Mouse (Mus musculus) midbrain, embryonic 14.5 days (tissue): ENCODE results near the gene Rpl38. TPM values are rescaled to one million over a fixed set of nuclear protein-coding genes. Genes with fewer than 3 reads are reported as not detected.
"Not testable (repeated sequence)": the region's sequence is repeated elsewhere in the genome, so short reads cannot be mapped to it uniquely, and the experiment has no call there.

ENCODE experiments used
- ATAC-seq: fragments of 200-750 bp; cut with Nextera tagmentation; 2 replicates; pipeline ENCODE4 v1.8.0; 2017; ENCODE audit warnings: moderate number of reproducible peaks, moderate library complexity; ENCODE audit not compliant: low FRiP score, low TSS enrichment
- DNase-seq: peaks from one replicate; pipeline ENCODE4 v3.0.0-alpha.2; 2015
- H3K27ac ChIP-seq: fragments of 300-500 bp; sonication (generic); replicated peaks from 2 replicates; pipeline ENCODE4 v1.5.1; 2014; ENCODE audit warnings: mild to moderate bottlenecking, low read depth, low read length, moderate library complexity
- H3K27me3 ChIP-seq: fragments of 300-500 bp; sonication (generic); 2 replicates; pipeline ENCODE4 v1.6.1; 2014; ENCODE audit warnings: low read length, control low read depth, mixed read lengths; ENCODE audit not compliant: control insufficient read depth, insufficient read depth
- H3K36me3 ChIP-seq: fragments of 300-500 bp; sonication (generic); 2 replicates; pipeline ENCODE4 v1.6.1; 2014; ENCODE audit warnings: low read length, control low read depth; ENCODE audit not compliant: control insufficient read depth, insufficient read depth
- H3K4me1 ChIP-seq: fragments of 300-500 bp; sonication (generic); 2 replicates; pipeline ENCODE4 v1.6.1; 2014; ENCODE audit warnings: mild to moderate bottlenecking, antibody characterized with exemption, low read length, control low read depth; ENCODE audit not compliant: control insufficient read depth, insufficient read depth
- H3K4me2 ChIP-seq: fragments of 300-500 bp; sonication (generic); 2 replicates; pipeline ENCODE4 v1.6.1; 2014; ENCODE audit warnings: mild to moderate bottlenecking, low read length, moderate library complexity
- H3K4me3 ChIP-seq: fragments of 300-500 bp; sonication (generic); replicated peaks from 2 replicates; pipeline ENCODE4 v1.5.1; 2014; ENCODE audit warnings: low read depth, low read length
- H3K9ac ChIP-seq: fragments of 300-500 bp; sonication (generic); replicated peaks from 2 replicates; pipeline ENCODE4 v1.6.1; 2014; ENCODE audit warnings: mild to moderate bottlenecking, low read length, moderate library complexity
- H3K9me3 ChIP-seq: fragments of 300-500 bp; sonication (generic); 2 replicates; pipeline ENCODE4 v1.6.1; 2016; ENCODE audit warnings: low read length, control low read depth, mixed read lengths; ENCODE audit not compliant: control insufficient read depth
- WGBS: fragments of 180-500 bp; shearing (Covaris S2); extraction: QIAGEN DNeasy Blood & Tissue Kit; methylation state at CpG from one replicate; pipeline ENCODE4 v1.1.7; 2014; 5-methylcytosine and 5-hydroxymethylcytosine counted together
- polyA plus RNA-seq: library from polyadenylated mRNA; unstranded; fragments of >200 nt; fragmentation: Nextera tagmentation; extraction: Ambion mirVana; gene quantifications from 2 replicates; pipeline ENCODE4 v1.2.1, GENCODE M21; 2014

The Rpl38 gene
- polyA plus RNA-seq, 1 experiment from 2014 or later, result 707 TPM

DNA sequence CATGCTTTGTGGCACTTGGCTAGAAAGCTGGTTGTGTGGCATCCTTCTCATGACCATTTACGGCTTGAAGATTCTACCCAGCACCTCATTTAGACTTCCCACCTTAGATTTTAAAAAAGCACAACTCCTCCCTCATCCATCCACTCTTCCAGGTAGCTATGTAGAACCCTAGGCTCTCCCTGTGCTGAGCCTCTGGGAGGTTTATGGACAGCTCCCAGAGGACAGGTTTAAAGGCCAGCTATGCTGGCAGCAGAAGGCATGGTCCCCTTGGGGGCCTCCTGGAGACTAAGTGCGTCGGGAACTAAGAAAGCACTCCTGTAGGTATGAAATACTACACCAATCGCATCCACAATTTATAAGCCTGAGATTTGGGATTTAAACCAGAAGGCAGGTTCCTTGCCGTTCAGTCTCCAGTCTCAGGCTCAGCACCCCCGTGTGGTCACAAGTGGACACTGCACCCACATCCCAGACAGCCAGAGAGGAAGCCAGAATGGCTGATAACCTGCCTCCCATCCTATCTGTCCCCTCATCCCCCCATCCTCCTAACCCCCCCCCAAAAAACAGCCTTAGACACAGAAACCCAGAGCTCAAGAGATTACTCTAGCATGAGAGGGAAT lies 5.5 kb upstream of the Rpl38 start:
- no peak overlapping the region for H3K4me3 ChIP-seq
- no peaks in the 10 kb centered on the region for H3K36me3 ChIP-seq
- no peak overlapping the region for H3K9ac ChIP-seq
- H3K27ac ChIP-seq, result no peak overlapping the region
- H3K9me3 ChIP-seq, result no peaks in the 10 kb centered on the region
- 37% methylated on average over 6 of the region's 6 CpGs for WGBS
- peak; percentile 82 for DNase-seq
- H3K27me3 ChIP-seq, result no peaks in the 10 kb centered on the region
- no peak for ATAC-seq
- no peak overlapping the region for H3K4me2 ChIP-seq
- no peaks in the 10 kb centered on the region for H3K4me1 ChIP-seq

GRCm38 (mm10) chr11:114664164-114664563 lies 4.2 kb upstream of the Rpl38 start:
- no peak overlapping the region for H3K9ac ChIP-seq
- no peak overlapping the region for H3K4me2 ChIP-seq
- no peaks in the 10 kb centered on the region for H3K4me1 ChIP-seq
- no peak for DNase-seq
- H3K9me3 ChIP-seq, result no peaks in the 10 kb centered on the region
- no peaks in the 10 kb centered on the region for H3K27me3 ChIP-seq
- ATAC-seq, result no peak
- no peak overlapping the region for H3K27ac ChIP-seq
- no peak overlapping the region for H3K4me3 ChIP-seq
- H3K36me3 ChIP-seq, result no peaks in the 10 kb centered on the region
- WGBS, result 87% methylated on average over 7 of the region's 7 CpGs

- ATAC-seq (no peak), DNase-seq (no peak)
- Histone ChIP-seq H3K4me2 (no peak overlapping the region), H3K27ac (no peak overlapping the region), H3K9me3 (no peaks in the 10 kb centered on the region), H3K9ac (no peak overlapping the region), H3K4me3 (no peak overlapping the region), H3K36me3 (peaks cover 4% of the 10 kb centered on the region), H3K27me3 (no peaks in the 10 kb centered on the region), H3K4me1 (peaks cover 10% of the 10 kb centered on the region)
- 78% methylated on average over 2 of the region's 2 CpGs for WGBS
Observed at GRCm38 (mm10) chr11:114665463-114665862, 2.9 kb upstream of the Rpl38 start.

DNA sequence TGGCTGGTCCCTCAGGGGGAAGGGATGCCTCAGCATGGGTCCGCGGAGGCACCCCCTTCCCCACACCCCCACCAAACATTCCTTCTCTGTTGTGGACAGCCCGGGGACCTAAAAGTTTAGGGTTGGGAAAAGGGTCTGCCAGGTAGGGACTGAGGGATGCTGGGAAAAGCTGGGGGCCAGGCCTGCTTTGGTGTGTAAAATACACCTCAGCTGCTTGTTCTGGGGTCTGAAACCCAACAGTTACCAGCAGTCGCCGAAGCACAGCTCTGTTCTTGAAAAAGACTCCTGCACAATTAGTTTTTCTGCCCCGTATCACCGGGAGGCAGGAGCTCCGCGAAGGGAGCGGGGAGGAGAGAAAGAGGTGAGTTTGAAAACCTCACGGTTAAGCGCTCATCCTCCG lies 1.5 kb upstream of the Rpl38 start:
- peaks cover 10% of the 10 kb centered on the region for H3K4me1 ChIP-seq
- no peak overlapping the region for H3K4me3 ChIP-seq
- H3K36me3 ChIP-seq, result peaks cover 17% of the 10 kb centered on the region
- H3K9ac ChIP-seq, result no peak overlapping the region
- H3K27ac ChIP-seq, result no peak overlapping the region
- no peak for ATAC-seq
- H3K27me3 ChIP-seq, result no peaks in the 10 kb centered on the region
- H3K4me2 ChIP-seq, result no peak overlapping the region
- no peaks in the 10 kb centered on the region for H3K9me3 ChIP-seq
- no peak for DNase-seq
- WGBS, result 18% methylated on average over 13 of the region's 13 CpGs

DNA sequence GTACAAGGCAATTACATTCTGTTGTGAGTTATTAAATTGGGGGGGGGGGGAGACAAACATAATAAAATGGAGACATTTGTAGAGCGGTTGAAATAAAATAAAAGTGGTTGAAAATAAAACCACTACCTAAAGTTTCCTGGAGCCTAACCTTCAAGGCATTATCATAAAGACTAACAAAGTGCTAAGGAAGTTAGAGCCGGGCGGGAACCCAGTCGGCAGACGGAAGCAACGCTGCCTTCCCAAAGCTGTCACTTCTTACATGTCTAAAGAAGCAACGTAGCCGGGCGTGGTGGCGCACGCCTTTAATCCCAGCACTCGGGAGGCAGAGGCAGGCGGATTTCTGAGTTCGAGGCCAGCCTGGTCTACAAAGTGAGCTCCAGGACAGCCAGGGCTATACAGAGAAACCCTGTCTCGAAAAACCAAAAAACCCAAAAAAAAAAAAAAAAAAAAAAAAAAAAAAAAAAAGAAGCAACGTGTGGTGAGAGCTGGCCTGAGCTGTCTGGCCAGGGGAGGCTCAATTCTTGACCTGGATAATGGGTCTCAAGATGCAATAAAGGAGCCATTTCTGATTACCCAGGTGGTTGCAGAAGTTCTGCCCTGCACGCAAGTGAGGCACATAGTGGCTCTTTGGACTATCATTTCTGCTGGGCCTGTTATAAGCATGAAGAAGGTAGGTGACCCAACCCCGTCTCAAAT lies 940 bp upstream of the Rpl38 start:
- peaks cover 23% of the 10 kb centered on the region for H3K36me3 ChIP-seq
- no peak overlapping the region for H3K27ac ChIP-seq
- no peak overlapping the region for H3K4me3 ChIP-seq
- ATAC-seq (no peak), DNase-seq (no peak)
- H3K4me2 ChIP-seq, result no peak overlapping the region
- H3K27me3 ChIP-seq, result no peaks in the 10 kb centered on the region
- H3K4me1 ChIP-seq, result peaks cover 10% of the 10 kb centered on the region
- no peak overlapping the region for H3K9ac ChIP-seq
- 55% methylated on average over 16 of the region's 18 CpGs for WGBS
- H3K9me3 ChIP-seq, result no peaks in the 10 kb centered on the region

GRCm38 (mm10) chr11:114667932-114668285 lies 415 bp upstream of the Rpl38 start:
- Histone ChIP-seq H3K36me3 (peaks cover 29% of the 10 kb centered on the region), H3K4me1 (peaks cover 10% of the 10 kb centered on the region)
- H3K4me2 ChIP-seq, H3K9me3 ChIP-seq, H3K9ac ChIP-seq, H3K4me3 ChIP-seq, ATAC-seq, H3K27ac ChIP-seq, H3K27me3 ChIP-seq: not testable (repeated sequence)
- DNase-seq, result peak; percentile 57
- 27% methylated on average over 11 of the region's 11 CpGs for WGBS

DNA sequence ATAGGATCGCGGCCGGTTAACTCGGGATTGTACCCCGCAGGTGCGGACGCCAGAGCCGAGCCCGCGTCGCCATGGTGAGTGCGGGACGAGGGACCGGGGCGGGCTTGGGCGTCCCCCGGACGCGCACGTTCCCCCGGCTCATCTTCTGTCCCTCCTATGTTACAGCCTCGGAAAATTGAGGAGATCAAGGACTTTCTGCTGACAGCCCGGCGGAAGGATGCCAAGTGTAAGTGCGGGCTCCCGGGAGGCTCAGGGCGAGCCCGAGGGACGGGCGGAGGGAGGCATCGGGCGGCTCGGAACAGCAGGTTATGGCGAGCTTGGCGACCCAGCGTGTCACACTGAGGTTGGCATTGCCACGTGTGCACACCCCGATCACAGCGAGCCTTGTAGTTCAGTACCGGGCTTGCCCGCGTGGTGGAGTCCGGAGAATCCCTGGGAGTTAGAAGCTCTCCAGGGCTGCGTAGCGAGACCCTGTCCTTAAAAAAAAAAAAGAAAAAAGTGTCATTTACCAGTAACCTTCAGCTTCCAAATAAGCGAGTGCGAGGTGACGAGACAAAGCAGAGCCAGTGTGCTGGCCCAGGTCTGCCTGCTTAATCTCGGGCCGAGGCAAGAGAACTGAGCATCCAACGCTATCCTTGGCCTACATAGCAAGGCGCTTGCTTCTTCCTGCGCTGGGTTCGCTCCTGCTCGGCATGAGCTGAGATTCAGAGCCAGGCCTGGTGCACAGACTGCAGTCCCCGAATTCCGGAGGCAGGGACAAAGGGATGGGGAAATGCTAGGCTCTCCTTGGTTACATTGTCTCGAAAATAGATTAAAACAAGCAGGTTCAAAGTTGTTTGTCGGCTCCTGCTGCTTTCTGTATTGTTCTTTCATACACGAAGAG lies 658 bp downstream of the Rpl38 start:
- Histone ChIP-seq H3K4me2 (peak overlapping the region; percentile 90), H3K36me3 (peaks cover 39% of the 10 kb centered on the region), H3K9me3 (no peaks in the 10 kb centered on the region), H3K27ac (peak overlapping the region; percentile 90), H3K4me3 (peak overlapping the region; percentile 86), H3K27me3 (no peaks in the 10 kb centered on the region), H3K9ac (peak overlapping the region; percentile 93), H3K4me1 (peaks cover 10% of the 10 kb centered on the region)
- ATAC-seq, result peak; percentile 80
- peak; percentile 88 for DNase-seq
- under 1% methylated on average over 60 of the region's 60 CpGs for WGBS

- H3K9ac ChIP-seq, result peak overlapping the region; percentile 93
- no peaks in the 10 kb centered on the region for H3K27me3 ChIP-seq
- H3K4me2 ChIP-seq, result peak overlapping the region; percentile 90
- 28% methylated on average over 12 of the region's 12 CpGs for WGBS
- ATAC-seq (no peak), DNase-seq (no peak)
- peak overlapping the region; percentile 90; the same call in 1 of the 2 replicates for H3K27ac ChIP-seq
- peaks cover 10% of the 10 kb centered on the region for H3K4me1 ChIP-seq
- H3K36me3 ChIP-seq, result peaks cover 40% of the 10 kb centered on the region
- H3K4me3 ChIP-seq, result peak overlapping the region; percentile 86
- H3K9me3 ChIP-seq, result no peaks in the 10 kb centered on the region
Observed at GRCm38 (mm10) chr11:114669651-114670168, 1.4 kb downstream of the Rpl38 start.
